Mouse (Mus musculus) bone marrow, adult 2 months (tissue): ENCODE results near the gene Cerkl.

Source experiments
- CTCF ChIP-seq: fragments of 200-500 bp; IDR thresholded peaks from 2 replicates; pipeline ENCODE4 v1.5.1; 2011; ENCODE audit warnings: low read length, control low read depth; ENCODE audit not compliant: control insufficient read depth, insufficient read depth
- POLR2A ChIP-seq: fragments of 200-500 bp; IDR thresholded peaks from 2 replicates; pipeline ENCODE4 v1.6.1; 2011; ENCODE audit warnings: low read depth, mild to moderate bottlenecking, control low read depth, low read length, borderline replicate concordance; ENCODE audit not compliant: control insufficient read depth

DNA sequence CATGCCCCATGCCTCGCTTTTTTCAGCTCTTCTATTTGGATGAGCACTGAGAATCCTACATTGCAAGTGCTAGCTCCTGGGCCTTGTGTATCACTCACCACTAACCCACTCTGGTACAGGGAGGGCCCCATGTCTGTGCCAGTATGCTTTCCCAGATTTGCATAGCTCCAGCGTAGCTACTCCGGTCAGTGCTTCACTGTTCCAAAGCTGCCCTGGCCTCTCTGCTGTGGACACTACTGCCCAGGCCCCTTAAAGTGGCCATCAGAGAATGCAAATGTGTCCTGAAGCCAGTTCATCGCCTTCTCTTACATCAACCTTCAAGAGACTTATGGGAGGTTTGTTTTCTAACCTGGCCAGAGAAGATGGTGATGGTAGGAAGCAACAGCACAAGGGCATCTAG lies 86.7 kb downstream of the Cerkl start:
- TF ChIP-seq CTCF (no peak), POLR2A (no peak)
